Mouse (Mus musculus): ENCODE results near the gene Hoxa13. TPM values are rescaled to one million over a fixed set of nuclear protein-coding genes. Genes with fewer than 3 reads are reported as not detected.

The Hoxa13 gene
- polyA plus RNA-seq, 1 experiment: not detected

DNA sequence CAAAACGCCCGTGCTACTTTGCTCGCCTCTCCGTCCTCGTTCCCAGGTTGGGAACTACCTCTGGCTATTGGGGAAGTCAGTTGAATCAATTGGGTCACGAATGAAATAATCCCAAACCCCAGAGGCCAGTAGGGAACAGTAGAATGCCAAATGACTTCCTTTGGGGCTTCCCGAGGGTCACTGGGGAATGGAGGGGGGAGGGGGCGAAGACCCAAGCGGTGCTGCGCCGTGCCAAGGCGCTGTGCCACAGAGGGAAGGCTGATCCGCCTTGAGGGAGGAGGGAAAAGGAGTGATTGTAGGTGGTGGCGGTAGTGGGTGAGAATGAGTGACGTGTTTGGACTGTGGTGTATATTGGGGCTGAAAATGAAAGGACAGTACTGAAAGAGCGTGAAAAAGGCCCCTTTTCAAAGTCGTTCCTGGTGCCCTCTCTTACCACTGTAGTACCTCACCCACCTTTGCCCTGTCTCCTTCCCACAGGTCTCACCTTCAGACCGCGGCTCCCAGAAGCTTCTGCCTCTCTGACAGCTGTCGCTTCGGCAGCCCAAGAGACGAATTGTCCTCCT is 48.0 kb downstream of the Hoxa13 start:
- H3K27me3 ChIP-seq (ENCODE audit: control insufficient read depth, insufficient read depth, low read length): peaks cover 18% of the 10 kb centered on the region; the same call in 1 of the 2 replicates
- TF ChIP-seq POLR2A (IDR thresholded peaks at IDR 0.05; ENCODE audit: control insufficient read depth, extremely low read depth, insufficient read depth, low read length, poor library complexity): no peak
- no peak for TF ChIP-seq CTCF (IDR thresholded peaks at IDR 0.05; ENCODE audit: borderline replicate concordance, control insufficient read depth, extremely low read depth, insufficient read depth, low read length, poor library complexity)
- H3K4me1 ChIP-seq (replicated peaks; ENCODE audit: control insufficient read depth, insufficient read depth, low read length): peaks cover 25% of the 10 kb centered on the region
- DNase-seq: no peak
- H3K4me3 ChIP-seq (ENCODE audit: control insufficient read depth, insufficient read depth, low read length): peak overlapping the region; percentile 44
- H3K36me3 ChIP-seq (ENCODE audit: control insufficient read depth, insufficient read depth, low read length): no peaks in the 10 kb centered on the region
- under 1% methylated on average over 22 of the region's 22 CpGs for WGBS
- peak overlapping the region; percentile 10; the same call in 1 of the 2 replicates for H3K27ac ChIP-seq (ENCODE audit: control insufficient read depth, insufficient read depth, low read length)

GRCm38 (mm10) chr6:52211961-52212360 is 48.7 kb downstream of the Hoxa13 start:
- peak overlapping the region; percentile 44 for H3K4me3 ChIP-seq (ENCODE audit: control insufficient read depth, insufficient read depth, low read length)
- H3K27me3 ChIP-seq (ENCODE audit: control insufficient read depth, insufficient read depth, low read length): peaks cover 17% of the 10 kb centered on the region; the same call in 1 of the 2 replicates
- WGBS: 0% methylated on average over 13 of the region's 13 CpGs
- no peak overlapping the region for H3K27ac ChIP-seq (ENCODE audit: control insufficient read depth, insufficient read depth, low read length)
- peaks cover 20% of the 10 kb centered on the region for H3K4me1 ChIP-seq (replicated peaks; ENCODE audit: control insufficient read depth, insufficient read depth, low read length)
- no peak for DNase-seq
- TF ChIP-seq POLR2A (IDR thresholded peaks at IDR 0.05; ENCODE audit: control insufficient read depth, extremely low read depth, insufficient read depth, low read length, poor library complexity) (no peak), CTCF (IDR thresholded peaks at IDR 0.05; ENCODE audit: borderline replicate concordance, control insufficient read depth, extremely low read depth, insufficient read depth, low read length, poor library complexity) (no peak)
- no peaks in the 10 kb centered on the region for H3K36me3 ChIP-seq (ENCODE audit: control insufficient read depth, insufficient read depth, low read length)

DNA sequence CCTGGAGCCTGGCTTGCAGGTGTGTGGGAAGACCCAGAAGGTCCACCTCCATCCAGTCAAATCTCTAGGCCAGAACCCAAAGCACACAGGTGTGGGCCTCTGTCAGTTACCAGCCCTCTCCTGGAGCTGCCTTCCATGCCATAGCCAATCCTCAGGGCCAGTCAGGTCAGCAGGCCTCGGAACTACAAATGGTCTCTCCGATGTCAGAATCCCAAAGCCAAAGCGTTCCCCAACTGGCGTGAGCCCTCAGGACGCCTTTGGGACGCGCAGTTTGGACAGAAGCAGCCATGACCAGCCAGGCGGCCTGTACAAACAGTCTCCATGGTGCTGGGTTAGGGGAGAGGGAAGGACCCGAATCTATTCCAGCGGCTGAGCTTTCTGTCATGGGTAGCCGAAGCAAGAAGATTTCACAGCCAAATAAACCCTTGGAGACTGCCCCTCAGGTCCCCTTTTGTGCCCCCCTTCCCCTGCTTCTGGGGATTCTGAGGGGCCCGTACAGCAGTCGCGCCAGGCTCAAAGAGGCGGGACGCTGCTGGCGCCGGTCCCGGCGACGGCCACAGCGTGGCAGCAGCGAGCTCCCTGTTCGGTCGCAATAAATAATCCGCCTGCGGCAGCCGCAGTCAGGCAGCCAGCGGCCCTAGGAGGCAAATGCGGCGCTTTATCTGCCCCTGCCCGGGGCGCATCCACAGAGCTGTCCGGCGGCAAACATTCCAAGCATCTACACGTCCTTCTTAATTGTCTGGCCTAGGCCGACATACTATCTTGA is 49.3 kb downstream of the Hoxa13 start:
- Histone ChIP-seq H3K27ac (ENCODE audit: control insufficient read depth, insufficient read depth, low read length) (no peak overlapping the region), H3K36me3 (ENCODE audit: control insufficient read depth, insufficient read depth, low read length) (no peaks in the 10 kb centered on the region), H3K4me3 (ENCODE audit: control insufficient read depth, insufficient read depth, low read length) (peak overlapping the region; percentile 44), H3K4me1 (replicated peaks; ENCODE audit: control insufficient read depth, insufficient read depth, low read length) (peaks cover 18% of the 10 kb centered on the region), H3K27me3 (ENCODE audit: control insufficient read depth, insufficient read depth, low read length) (peaks cover 15% of the 10 kb centered on the region; the same call in 1 of the 2 replicates)
- WGBS: 4% methylated on average over 37 of the region's 37 CpGs
- peak; percentile 82; the same call in 1 of the 2 replicates for TF ChIP-seq CTCF (IDR thresholded peaks at IDR 0.05; ENCODE audit: borderline replicate concordance, control insufficient read depth, extremely low read depth, insufficient read depth, low read length, poor library complexity)
- TF ChIP-seq POLR2A (IDR thresholded peaks at IDR 0.05; ENCODE audit: control insufficient read depth, extremely low read depth, insufficient read depth, low read length, poor library complexity): no peak
- peak; percentile 79 for DNase-seq

- Histone ChIP-seq H3K4me1 (replicated peaks; ENCODE audit: control insufficient read depth, insufficient read depth, low read length) (peaks cover 18% of the 10 kb centered on the region), H3K27ac (ENCODE audit: control insufficient read depth, insufficient read depth, low read length) (no peak overlapping the region), H3K4me3 (ENCODE audit: control insufficient read depth, insufficient read depth, low read length) (no peak overlapping the region), H3K36me3 (ENCODE audit: control insufficient read depth, insufficient read depth, low read length) (no peaks in the 10 kb centered on the region), H3K27me3 (ENCODE audit: control insufficient read depth, insufficient read depth, low read length) (peaks cover 13% of the 10 kb centered on the region; the same call in 1 of the 2 replicates)
- TF ChIP-seq POLR2A (IDR thresholded peaks at IDR 0.05; ENCODE audit: control insufficient read depth, extremely low read depth, insufficient read depth, low read length, poor library complexity) (no peak), CTCF (IDR thresholded peaks at IDR 0.05; ENCODE audit: borderline replicate concordance, control insufficient read depth, extremely low read depth, insufficient read depth, low read length, poor library complexity) (no peak)
- 71% methylated on average over 12 of the region's 12 CpGs for WGBS
- no peak for DNase-seq
Observed at GRCm38 (mm10) chr6:52209685-52210046, 51.0 kb downstream of the Hoxa13 start.

GRCm38 (mm10) chr6:52208868-52209684 is 51.6 kb downstream of the Hoxa13 start:
- no peak for DNase-seq

More at GRCm38 (mm10) chr6:52208868-52209684, 51.6 kb downstream of the Hoxa13 start:
- WGBS: 31% methylated on average over 18 of the region's 18 CpGs
- no peak overlapping the region for H3K4me3 ChIP-seq (ENCODE audit: control insufficient read depth, insufficient read depth, low read length)
- H3K36me3 ChIP-seq (ENCODE audit: control insufficient read depth, insufficient read depth, low read length): no peaks in the 10 kb centered on the region
- no peak overlapping the region for H3K27ac ChIP-seq (ENCODE audit: control insufficient read depth, insufficient read depth, low read length)
- peaks cover 18% of the 10 kb centered on the region for H3K4me1 ChIP-seq (replicated peaks; ENCODE audit: control insufficient read depth, insufficient read depth, low read length)
- peaks cover 13% of the 10 kb centered on the region; the same call in 1 of the 2 replicates for H3K27me3 ChIP-seq (ENCODE audit: control insufficient read depth, insufficient read depth, low read length)
- TF ChIP-seq CTCF (IDR thresholded peaks at IDR 0.05; ENCODE audit: borderline replicate concordance, control insufficient read depth, extremely low read depth, insufficient read depth, low read length, poor library complexity): no peak
- no peak for TF ChIP-seq POLR2A (IDR thresholded peaks at IDR 0.05; ENCODE audit: control insufficient read depth, extremely low read depth, insufficient read depth, low read length, poor library complexity)

All from thymus, adult 2 months (tissue).